Mouse (Mus musculus): ENCODE results near the gene Smg6. TPM values are rescaled to one million over a fixed set of nuclear protein-coding genes. Genes with fewer than 3 reads are reported as not detected.
A peak's percentile ranks its signal among the peaks of the same experiment; 100 is the strongest.

Gene Smg6
- total and polyA plus RNA-seq, 2 experiments from 2014 or later: 7.1 to 21.1 TPM

GRCm38 (mm10) chr11:75189713-75190370 is 264.2 kb downstream of the Smg6 start:
- Histone ChIP-seq H3K27me3 (ENCODE audit: control insufficient read depth, insufficient read depth, low read length) (peaks cover 4% of the 10 kb centered on the region; the same call in 1 of the 2 replicates), H3K36me3 (replicated peaks; ENCODE audit: control insufficient read depth, insufficient read depth, low read length) (peaks cover 5% of the 10 kb centered on the region), H3K4me3 (ENCODE audit: low read depth, low read length) (peak overlapping the region; percentile 81), H3K4me2 (ENCODE audit: low read depth, low read length) (peak overlapping the region; percentile 76), H3K4me1 (ENCODE audit: control insufficient read depth, insufficient read depth) (peaks cover 3% of the 10 kb centered on the region; the same call in 1 of the 2 replicates), H3K27ac (ENCODE audit: low read depth) (peak overlapping the region; percentile 49), H3K9ac (replicated peaks; ENCODE audit: low read depth, low read length) (peak overlapping the region; percentile 49), H3K9me3 (replicated peaks; ENCODE audit: control insufficient read depth, low read length) (no peaks in the 10 kb centered on the region)
- DNase-seq (ENCODE audit: low spot score) (no peak), ATAC-seq (ENCODE audit: insufficient read depth, low read depth) (0 out of 2 replicates have a peak, but pooled peaks have one; percentile 2)
- WGBS: under 1% methylated on average over 22 of the region's 22 CpGs
- no peak for TF ChIP-seq CTCF (IDR thresholded peaks at IDR 0.05; ENCODE audit: low read depth)
- TF ChIP-seq EP300 (IDR thresholded peaks at IDR 0.05; ENCODE audit: low read depth): no peak

GRCm38 (mm10) chr11:75190371-75190724 is 264.7 kb downstream of the Smg6 start:
- no peak; the same call in 1 of the 2 replicates for TF ChIP-seq CTCF (IDR thresholded peaks at IDR 0.05; ENCODE audit: low read depth)
- TF ChIP-seq EP300 (IDR thresholded peaks at IDR 0.05; ENCODE audit: low read depth): no peak

DNA sequence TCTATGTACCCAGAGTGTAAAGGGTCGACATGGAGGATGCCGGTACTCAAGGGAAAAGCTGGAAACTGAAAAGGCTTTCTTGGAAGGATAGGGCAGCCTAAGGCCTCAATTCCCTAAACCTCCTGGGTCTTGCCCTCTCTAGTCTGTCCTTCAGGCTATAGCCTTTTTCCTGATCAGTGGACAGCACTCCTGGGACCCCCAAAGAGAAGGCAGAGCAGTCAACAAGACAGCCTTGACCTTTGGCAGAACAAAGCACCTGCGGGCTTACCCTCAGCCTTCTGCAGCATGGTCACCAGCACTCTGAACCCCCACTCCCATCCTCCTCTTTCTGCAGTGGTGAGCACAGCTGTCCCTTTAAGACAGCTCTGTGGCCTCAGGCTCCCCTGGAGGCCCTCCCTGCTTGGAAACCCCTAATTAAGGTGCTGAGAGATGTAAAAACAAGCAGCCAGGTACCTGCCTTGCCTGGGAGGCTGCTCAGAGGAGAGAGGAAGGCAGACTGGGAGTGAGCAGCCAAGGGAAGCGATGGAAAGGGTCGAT is 265.4 kb downstream of the Smg6 start, which contains the start of gene Dph1:
Gene Dph1, minus strand, starts transcription at position 337 of the 537 bp plus-strand sequence.
- H3K27me3 ChIP-seq (ENCODE audit: control insufficient read depth, insufficient read depth, low read length): peaks cover 10% of the 10 kb centered on the region
- H3K4me1 ChIP-seq (ENCODE audit: control insufficient read depth, insufficient read depth): peaks cover 7% of the 10 kb centered on the region; the same call in 1 of the 2 replicates
- DNase-seq (ENCODE audit: low spot score): no peak
- 56% methylated on average over 5 of the region's 5 CpGs for WGBS
- H3K9ac ChIP-seq (replicated peaks; ENCODE audit: low read depth, low read length): peak within 1 kb of the TSS; percentile 49
- H3K27ac ChIP-seq (ENCODE audit: low read depth): peak within 1 kb of the TSS; percentile 64
- peak within 1 kb of the TSS; percentile 81 for H3K4me3 ChIP-seq (ENCODE audit: low read depth, low read length)
- ATAC-seq (ENCODE audit: insufficient read depth, low read depth): no peak
- no peaks in the 10 kb centered on the region for H3K9me3 ChIP-seq (replicated peaks; ENCODE audit: control insufficient read depth, low read length)
- no peaks in the 10 kb centered on the region for H3K36me3 ChIP-seq (replicated peaks; ENCODE audit: control insufficient read depth, insufficient read depth, low read length)
- H3K4me2 ChIP-seq (ENCODE audit: low read depth, low read length): peak within 1 kb of the TSS; percentile 76
- TF ChIP-seq CTCF (IDR thresholded peaks at IDR 0.05; ENCODE audit: low read depth): no peak
- TF ChIP-seq EP300 (IDR thresholded peaks at IDR 0.05; ENCODE audit: low read depth): no peak

More at GRCm38 (mm10) chr11:75190371-75190724, 264.7 kb downstream of the Smg6 start:
- 2% methylated on average over 24 of the region's 24 CpGs for WGBS
- Histone ChIP-seq H3K27ac (ENCODE audit: low read depth) (peak overlapping the region; percentile 64), H3K36me3 (replicated peaks; ENCODE audit: control insufficient read depth, insufficient read depth, low read length) (peaks cover 5% of the 10 kb centered on the region), H3K9ac (replicated peaks; ENCODE audit: low read depth, low read length) (peak overlapping the region; percentile 49), H3K9me3 (replicated peaks; ENCODE audit: control insufficient read depth, low read length) (no peaks in the 10 kb centered on the region), H3K4me3 (ENCODE audit: low read depth, low read length) (peak overlapping the region; percentile 81), H3K4me2 (ENCODE audit: low read depth, low read length) (peak overlapping the region; percentile 76), H3K27me3 (ENCODE audit: control insufficient read depth, insufficient read depth, low read length) (peaks cover 9% of the 10 kb centered on the region), H3K4me1 (ENCODE audit: control insufficient read depth, insufficient read depth) (peaks cover 7% of the 10 kb centered on the region; the same call in 1 of the 2 replicates)
- DNase-seq (ENCODE audit: low spot score): peak; percentile 92
- peak; percentile 73 for ATAC-seq (ENCODE audit: insufficient read depth, low read depth)

DNA sequence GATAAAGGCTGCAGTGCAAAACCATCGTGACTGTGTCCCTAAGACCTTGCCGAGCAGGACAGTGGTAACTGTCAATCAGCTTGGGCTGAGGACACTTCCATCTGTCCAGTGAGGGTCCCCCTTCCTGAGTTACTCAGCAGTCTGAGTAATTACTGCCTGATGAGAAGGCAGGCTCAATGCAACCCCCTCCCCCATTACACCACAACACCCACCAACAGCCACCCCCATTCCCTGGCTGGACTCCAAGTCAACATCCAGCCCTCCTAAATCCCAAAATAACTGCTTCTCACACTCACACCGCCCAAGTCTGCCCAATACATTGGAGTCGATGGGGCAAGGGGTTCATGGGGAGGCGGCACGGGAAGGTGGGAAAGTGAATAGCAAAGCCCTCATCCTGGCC is 266.2 kb downstream of the Smg6 start:
- Histone ChIP-seq H3K27ac (ENCODE audit: low read depth) (no peak overlapping the region), H3K4me2 (ENCODE audit: low read depth, low read length) (no peak overlapping the region), H3K9ac (replicated peaks; ENCODE audit: low read depth, low read length) (no peak overlapping the region), H3K4me3 (ENCODE audit: low read depth, low read length) (no peak overlapping the region), H3K9me3 (replicated peaks; ENCODE audit: control insufficient read depth, low read length) (no peaks in the 10 kb centered on the region), H3K4me1 (ENCODE audit: control insufficient read depth, insufficient read depth) (peaks cover 7% of the 10 kb centered on the region; the same call in 1 of the 2 replicates), H3K27me3 (ENCODE audit: control insufficient read depth, insufficient read depth, low read length) (peaks cover 10% of the 10 kb centered on the region), H3K36me3 (replicated peaks; ENCODE audit: control insufficient read depth, insufficient read depth, low read length) (no peaks in the 10 kb centered on the region)
- TF ChIP-seq EP300 (IDR thresholded peaks at IDR 0.05; ENCODE audit: low read depth) (no peak), CTCF (IDR thresholded peaks at IDR 0.05; ENCODE audit: low read depth) (no peak)
- ATAC-seq (ENCODE audit: insufficient read depth, low read depth) (no peak), DNase-seq (ENCODE audit: low spot score) (no peak)
- WGBS: 40% methylated on average over 6 of the region's 6 CpGs

DNA sequence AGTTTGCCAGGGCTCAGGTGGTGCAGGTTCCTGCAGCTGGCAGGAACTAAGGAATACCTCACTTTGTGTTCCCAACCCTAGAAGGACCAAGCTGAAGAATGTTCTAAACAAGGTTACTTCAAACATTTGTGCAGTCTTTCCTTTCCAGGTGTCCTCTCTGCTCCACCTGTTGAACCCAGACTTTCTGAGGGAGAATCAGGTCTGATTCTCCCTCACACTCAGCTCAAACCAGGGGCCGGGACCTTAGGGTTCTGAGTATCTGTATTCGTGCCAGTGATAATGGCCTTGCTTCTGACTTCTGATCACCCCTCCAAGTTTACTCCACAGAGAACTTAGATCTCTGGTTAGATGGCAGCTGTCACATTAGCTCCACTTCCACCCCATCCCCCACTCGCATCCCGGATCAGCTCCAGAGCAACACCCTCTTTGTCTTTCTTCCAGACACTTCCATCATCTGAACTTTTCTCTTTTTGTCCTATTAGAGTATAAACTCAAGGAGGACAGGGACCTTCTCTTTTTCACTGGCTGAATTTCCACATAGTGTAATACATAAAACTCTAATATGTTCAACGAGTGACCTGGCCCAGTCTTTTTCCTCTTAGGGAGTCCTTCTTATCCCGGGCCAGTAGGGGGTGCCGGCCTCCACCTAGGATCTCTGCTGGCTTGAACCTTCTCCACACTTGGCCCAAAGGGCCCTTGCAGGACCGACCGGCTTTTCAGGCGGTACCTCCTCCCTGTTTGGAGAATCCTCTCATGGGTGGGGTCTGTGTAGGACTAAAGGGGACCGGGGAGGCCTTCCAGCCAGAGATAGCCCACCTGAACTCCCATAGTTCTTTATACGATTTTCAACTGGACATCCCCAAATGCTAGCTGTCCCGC is 267.0 kb downstream of the Smg6 start:
- Histone ChIP-seq H3K9ac (replicated peaks; ENCODE audit: low read depth, low read length) (peak overlapping the region; percentile 69; the same call in 1 of the 2 replicates), H3K9me3 (replicated peaks; ENCODE audit: control insufficient read depth, low read length) (no peaks in the 10 kb centered on the region), H3K4me1 (ENCODE audit: control insufficient read depth, insufficient read depth) (peaks cover 7% of the 10 kb centered on the region; the same call in 1 of the 2 replicates), H3K4me2 (ENCODE audit: low read depth, low read length) (peak overlapping the region; percentile 86), H3K4me3 (ENCODE audit: low read depth, low read length) (peak overlapping the region; percentile 72), H3K27me3 (ENCODE audit: control insufficient read depth, insufficient read depth, low read length) (peaks cover 10% of the 10 kb centered on the region), H3K36me3 (replicated peaks; ENCODE audit: control insufficient read depth, insufficient read depth, low read length) (no peaks in the 10 kb centered on the region), H3K27ac (ENCODE audit: low read depth) (peak overlapping the region; percentile 92)
- DNase-seq (ENCODE audit: low spot score) (peak; percentile 95), ATAC-seq (ENCODE audit: insufficient read depth, low read depth) (peak; percentile 74)
- TF ChIP-seq EP300 (IDR thresholded peaks at IDR 0.05; ENCODE audit: low read depth) (0 out of 2 replicates have a peak, but pooled peaks have one; percentile 31), CTCF (IDR thresholded peaks at IDR 0.05; ENCODE audit: low read depth) (peak; percentile 88)
- WGBS: 22% methylated on average over 13 of the region's 13 CpGs
